Mouse (Mus musculus): ENCODE results near the gene Mmp28. TPM values are rescaled to one million over a fixed set of nuclear protein-coding genes. Genes with fewer than 3 reads are reported as not detected.

Mmp28 gene
- polyA plus RNA-seq, 1 experiment from 2014 or later = 4.5 TPM

DNA sequence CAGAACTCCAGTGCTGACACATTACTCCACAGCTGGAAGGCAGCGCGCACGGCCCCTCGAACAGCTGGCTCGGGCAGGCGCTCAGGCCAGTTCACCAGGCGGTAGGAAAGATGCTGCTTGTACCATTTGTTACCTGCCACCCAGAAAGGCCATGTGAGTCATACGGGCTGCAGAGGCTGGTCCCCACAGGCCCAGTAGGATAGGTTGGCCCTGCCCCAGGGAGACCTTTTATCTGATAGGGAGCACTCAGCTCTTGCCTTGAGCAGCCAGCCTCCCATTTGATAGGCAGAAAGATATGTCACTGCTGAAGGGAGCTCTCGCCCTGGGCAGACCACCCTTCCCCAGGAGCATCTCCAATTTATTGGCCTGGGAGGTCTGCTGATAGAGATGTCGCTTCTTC is 15.3 kb downstream of the Mmp28 start:
- Histone ChIP-seq H3K4me3 (replicated peaks) (no peak overlapping the region), H3K9me3 (no peaks in the 10 kb centered on the region), H3K36me3 (no peaks in the 10 kb centered on the region), H3K9ac (replicated peaks) (no peak overlapping the region), H3K27ac (no peak overlapping the region), H3K4me1 (replicated peaks) (peaks cover 35% of the 10 kb centered on the region), H3K4me2 (no peak overlapping the region), H3K27me3 (peaks cover 55% of the 10 kb centered on the region)
- WGBS = 56% methylated on average over 10 of the region's 10 CpGs
- no peak for ATAC-seq (ENCODE audit: insufficient number of reproducible peaks, insufficient read depth, low FRiP score, low TSS enrichment, low read depth)

DNA sequence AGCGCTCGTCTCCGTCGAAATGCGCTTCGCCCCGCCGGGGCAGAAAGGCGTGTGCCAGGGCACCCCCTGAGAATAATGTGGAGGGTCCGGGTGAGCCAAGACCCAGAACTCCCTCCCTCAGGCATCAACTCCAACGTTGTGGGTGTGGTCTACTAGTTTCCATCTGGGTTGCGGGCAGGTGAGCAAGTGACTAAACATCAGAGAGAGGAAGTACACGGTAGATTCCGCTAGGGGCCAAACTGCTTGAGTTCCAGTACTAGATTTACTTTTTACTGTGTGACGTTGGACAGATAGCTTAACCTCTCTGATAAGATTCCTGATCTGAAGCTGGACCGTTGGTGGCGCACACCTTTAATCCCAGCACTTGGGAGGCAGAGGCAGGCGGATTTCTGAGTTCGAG is 17.9 kb downstream of the Mmp28 start:
- Histone ChIP-seq H3K4me2 (peak overlapping the region; percentile 51), H3K9ac (replicated peaks) (no peak overlapping the region), H3K27me3 (peaks cover 76% of the 10 kb centered on the region), H3K9me3 (no peaks in the 10 kb centered on the region), H3K27ac (no peak overlapping the region), H3K4me3 (replicated peaks) (peak overlapping the region; percentile 26), H3K36me3 (no peaks in the 10 kb centered on the region), H3K4me1 (replicated peaks) (peaks cover 37% of the 10 kb centered on the region)
- ATAC-seq (ENCODE audit: insufficient number of reproducible peaks, insufficient read depth, low FRiP score, low TSS enrichment, low read depth) = no peak
- 26% methylated on average over 19 of the region's 19 CpGs for WGBS

- Histone ChIP-seq H3K36me3 (no peaks in the 10 kb centered on the region), H3K9ac (replicated peaks) (no peak overlapping the region), H3K4me1 (replicated peaks) (peaks cover 29% of the 10 kb centered on the region), H3K27ac (no peak overlapping the region), H3K27me3 (peaks cover 80% of the 10 kb centered on the region), H3K4me3 (replicated peaks) (no peak overlapping the region), H3K9me3 (no peaks in the 10 kb centered on the region), H3K4me2 (no peak overlapping the region)
- no peak for ATAC-seq (ENCODE audit: insufficient number of reproducible peaks, insufficient read depth, low FRiP score, low TSS enrichment, low read depth)
- WGBS = under 1% methylated on average over 7 of the region's 7 CpGs
Observed at GRCm38 (mm10) chr11:83443824-83444223, 19.0 kb downstream of the Mmp28 start.

GRCm38 (mm10) chr11:83442596-83443267 is 20.1 kb downstream of the Mmp28 start:
- Histone ChIP-seq H3K9me3 (no peaks in the 10 kb centered on the region), H3K4me3 (replicated peaks) (peak overlapping the region; percentile 19), H3K4me1 (replicated peaks) (peaks cover 20% of the 10 kb centered on the region), H3K36me3 (no peaks in the 10 kb centered on the region), H3K27me3 (peaks cover 83% of the 10 kb centered on the region), H3K4me2 (peak overlapping the region; percentile 43), H3K9ac (replicated peaks) (0 out of 2 replicates have a peak overlapping the region, but pooled peaks have one; percentile 34), H3K27ac (no peak overlapping the region)
- WGBS = 15% methylated on average over 29 of the region's 29 CpGs
- 0 out of 2 replicates have a peak, but pooled peaks have one; percentile 4 for ATAC-seq (ENCODE audit: insufficient number of reproducible peaks, insufficient read depth, low FRiP score, low TSS enrichment, low read depth)

- peaks cover 16% of the 10 kb centered on the region for H3K4me1 ChIP-seq (replicated peaks)
- H3K4me2 ChIP-seq = peak overlapping the region; percentile 88; the same call in 1 of the 2 replicates
- 50% methylated on average over 7 of the region's 7 CpGs for WGBS
- no peaks in the 10 kb centered on the region for H3K36me3 ChIP-seq
- H3K9me3 ChIP-seq = no peaks in the 10 kb centered on the region
- no peak overlapping the region for H3K9ac ChIP-seq (replicated peaks)
- H3K27me3 ChIP-seq = peaks cover 71% of the 10 kb centered on the region
- peak overlapping the region; percentile 57; the same call in 1 of the 2 replicates for H3K4me3 ChIP-seq (replicated peaks)
- ATAC-seq (ENCODE audit: insufficient number of reproducible peaks, insufficient read depth, low FRiP score, low TSS enrichment, low read depth) = no peak
- H3K27ac ChIP-seq = no peak overlapping the region
Observed at GRCm38 (mm10) chr11:83441235-83441634, 21.6 kb downstream of the Mmp28 start.

DNA sequence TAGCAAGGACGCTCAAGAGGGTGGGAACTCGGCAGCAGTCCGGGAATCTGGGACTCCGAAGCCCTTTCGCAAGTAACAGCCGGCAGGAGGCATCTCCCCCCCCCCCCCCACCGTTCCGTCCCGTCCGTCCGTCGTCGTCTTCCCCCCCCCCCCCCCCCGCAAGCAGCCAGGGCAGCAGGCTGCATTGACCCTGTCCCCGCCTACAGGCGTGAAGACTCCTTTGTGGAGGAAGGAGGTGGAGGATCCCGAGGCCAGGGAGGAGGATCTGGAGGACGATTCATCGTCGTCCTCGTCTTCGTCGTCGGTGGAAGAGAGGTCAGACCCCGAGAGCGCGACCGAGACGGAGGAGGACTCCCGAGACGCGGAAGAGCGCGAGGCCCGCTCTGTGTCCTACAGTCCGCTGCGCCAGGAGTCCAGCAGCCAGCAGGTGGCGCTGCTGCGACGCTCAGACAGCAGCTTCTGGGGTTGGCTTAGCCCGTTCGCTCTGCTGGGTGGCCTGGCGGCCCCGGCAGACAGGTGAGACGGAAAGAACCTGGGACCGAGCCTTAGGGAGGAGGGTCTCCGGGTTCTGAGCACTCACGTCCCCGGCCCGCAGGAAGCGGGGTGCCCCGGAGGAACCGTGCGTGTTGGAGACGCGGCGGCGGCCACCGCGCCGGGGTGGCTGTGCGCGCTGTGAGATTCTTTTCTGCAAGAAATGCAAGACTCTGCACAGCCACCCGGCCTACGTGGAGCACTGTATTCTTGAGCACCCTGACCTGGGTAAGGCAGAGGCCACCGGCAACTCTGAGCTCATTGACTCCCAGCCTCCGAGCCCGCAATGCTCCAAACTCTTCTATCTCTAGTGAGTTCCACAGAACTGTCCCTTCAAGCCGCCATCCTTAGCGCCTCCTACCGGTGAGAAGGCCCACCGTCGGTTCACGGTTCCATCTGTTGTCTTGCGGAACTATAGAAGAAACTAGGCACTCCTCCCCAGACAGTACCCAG is 22.5 kb downstream of the Mmp28 start:
- H3K27me3 ChIP-seq = peaks cover 68% of the 10 kb centered on the region
- H3K27ac ChIP-seq = no peak overlapping the region
- WGBS = under 1% methylated on average over 69 of the region's 75 CpGs

DNA sequence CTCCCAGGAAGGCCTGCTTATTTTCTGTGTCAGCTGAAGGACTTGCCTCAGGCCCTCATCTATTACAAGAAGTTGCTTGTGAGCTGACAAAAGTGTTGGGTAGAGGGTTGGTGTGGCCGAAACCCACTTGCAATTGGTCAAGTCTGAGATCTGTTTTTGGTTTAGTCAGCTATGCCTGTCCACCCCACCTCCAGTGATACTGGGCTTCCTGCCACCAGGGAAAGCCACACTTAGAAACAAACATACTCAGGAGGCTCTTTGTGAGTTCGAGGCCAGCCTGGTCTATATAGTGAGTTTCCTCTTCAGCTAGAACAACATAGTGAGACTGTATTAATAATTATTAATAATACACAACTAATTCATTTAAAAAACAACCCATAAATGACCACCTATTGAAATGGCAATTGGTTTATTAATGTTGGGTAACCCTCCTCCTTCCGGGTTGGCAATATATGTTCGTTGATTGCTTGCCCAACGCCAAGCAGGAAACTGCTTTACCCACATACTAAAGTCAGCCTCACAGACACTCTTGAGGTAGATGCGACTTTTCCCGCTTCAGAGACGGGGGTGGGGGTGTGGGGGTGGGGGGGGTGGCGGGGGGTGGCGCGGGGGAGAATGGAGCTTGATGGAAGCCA is 23.3 kb downstream of the Mmp28 start:
- Histone ChIP-seq H3K4me3 (replicated peaks) (peak overlapping the region; percentile 57), H3K27me3 (peaks cover 64% of the 10 kb centered on the region), H3K27ac (no peak overlapping the region), H3K9ac (replicated peaks) (peak overlapping the region; percentile 66), H3K4me2 (peak overlapping the region; percentile 88), H3K9me3 (no peaks in the 10 kb centered on the region), H3K4me1 (replicated peaks) (peaks cover 11% of the 10 kb centered on the region), H3K36me3 (no peaks in the 10 kb centered on the region)
- no peak for ATAC-seq (ENCODE audit: insufficient number of reproducible peaks, insufficient read depth, low FRiP score, low TSS enrichment, low read depth)
- 28% methylated on average over 11 of the region's 11 CpGs for WGBS

More for the DNA sequence above, 22.5 kb downstream of the Mmp28 start:
- Histone ChIP-seq H3K36me3 (no peaks in the 10 kb centered on the region), H3K4me1 (replicated peaks) (peaks cover 16% of the 10 kb centered on the region), H3K4me3 (replicated peaks) (peak overlapping the region; percentile 57), H3K9ac (replicated peaks) (peak overlapping the region; percentile 66), H3K4me2 (peak overlapping the region; percentile 88), H3K9me3 (no peaks in the 10 kb centered on the region)
- ATAC-seq (ENCODE audit: insufficient number of reproducible peaks, insufficient read depth, low FRiP score, low TSS enrichment, low read depth) = peak; percentile 85

DNA sequence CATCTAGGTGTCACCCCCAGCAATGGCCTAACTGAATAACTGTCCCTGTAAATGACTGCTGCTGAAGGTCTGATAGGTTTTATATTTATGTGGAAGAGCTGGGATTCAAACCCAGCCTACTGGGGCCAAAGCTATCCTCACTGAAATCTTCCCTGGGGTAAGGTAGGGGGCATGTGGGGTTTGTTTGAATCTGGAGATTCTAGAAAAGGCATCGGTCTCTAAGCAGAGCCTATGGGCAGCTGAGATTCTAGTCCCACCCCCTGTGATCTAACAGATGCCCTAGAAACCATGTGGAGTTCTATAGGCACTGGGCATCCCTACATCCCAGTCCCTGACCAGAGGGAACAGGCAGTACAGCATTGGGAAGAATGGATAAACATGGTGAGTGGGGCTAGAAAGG is 25.5 kb downstream of the Mmp28 start, which contains the start of gene 1700020L24Rik:
TSS of gene 1700020L24Rik (plus strand) at position 301 of the 400 bp plus-strand sequence.
- no peaks in the 10 kb centered on the region for H3K9me3 ChIP-seq
- peaks cover 43% of the 10 kb centered on the region for H3K27me3 ChIP-seq
- H3K9ac ChIP-seq (replicated peaks) = no peak within 1 kb of the TSS
- H3K4me2 ChIP-seq = no peak within 1 kb of the TSS
- H3K36me3 ChIP-seq = no peaks in the 10 kb centered on the region
- WGBS = 83% methylated on average over 1 of the region's 1 CpGs
- no peak for ATAC-seq (ENCODE audit: insufficient number of reproducible peaks, insufficient read depth, low FRiP score, low TSS enrichment, low read depth)
- H3K4me1 ChIP-seq (replicated peaks) = no peaks in the 10 kb centered on the region
- H3K4me3 ChIP-seq (replicated peaks) = no peak within 1 kb of the TSS
- no peak within 1 kb of the TSS for H3K27ac ChIP-seq

DNA sequence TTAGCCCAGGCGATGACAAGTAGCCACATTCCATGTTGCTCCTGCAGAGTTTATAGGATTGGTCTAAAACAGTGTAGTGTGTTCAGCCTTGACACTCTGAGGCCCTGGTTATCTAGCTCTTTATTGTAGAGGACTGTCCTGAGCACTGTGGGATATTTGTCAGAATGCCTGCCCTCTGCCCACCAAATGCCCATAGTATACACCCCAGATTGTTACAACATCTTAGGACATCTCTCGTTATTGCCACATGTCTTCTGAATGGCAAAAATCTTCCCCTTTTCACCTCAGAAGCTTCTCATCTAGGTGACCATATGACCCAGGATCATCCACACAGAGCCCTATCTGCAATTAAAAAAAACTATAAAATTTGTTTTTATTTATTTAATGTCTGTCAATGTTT is 30.3 kb downstream of the Mmp28 start:
- H3K9me3 ChIP-seq = no peaks in the 10 kb centered on the region
- H3K9ac ChIP-seq (replicated peaks) = no peak overlapping the region
- no peak for ATAC-seq (ENCODE audit: insufficient number of reproducible peaks, insufficient read depth, low FRiP score, low TSS enrichment, low read depth)
- peaks cover 50% of the 10 kb centered on the region for H3K27me3 ChIP-seq
- H3K36me3 ChIP-seq = no peaks in the 10 kb centered on the region
- no peak overlapping the region for H3K27ac ChIP-seq
- WGBS = 71% methylated on average over 2 of the region's 2 CpGs
- H3K4me3 ChIP-seq (replicated peaks) = no peak overlapping the region
- no peak overlapping the region for H3K4me2 ChIP-seq
- peaks cover 7% of the 10 kb centered on the region; the same call in 1 of the 2 replicates for H3K4me1 ChIP-seq (replicated peaks)

- Histone ChIP-seq H3K9ac (replicated peaks) (no peak within 1 kb of the TSS), H3K4me2 (peak within 1 kb of the TSS; percentile 30), H3K4me3 (replicated peaks) (no peak within 1 kb of the TSS), H3K4me1 (replicated peaks) (peaks cover 7% of the 10 kb centered on the region; the same call in 1 of the 2 replicates), H3K27ac (no peak within 1 kb of the TSS), H3K36me3 (no peaks in the 10 kb centered on the region), H3K9me3 (no peaks in the 10 kb centered on the region), H3K27me3 (peaks cover 62% of the 10 kb centered on the region)
- WGBS = 53% methylated on average over 5 of the region's 5 CpGs
- no peak for ATAC-seq (ENCODE audit: insufficient number of reproducible peaks, insufficient read depth, low FRiP score, low TSS enrichment, low read depth)
Observed at GRCm38 (mm10) chr11:83429355-83429754, 33.5 kb downstream of the Mmp28 start, which contains the start of gene Gas2l2. Gas2l2 (minus strand) TSS chr11:83429455.

All from limb, embryonic 12.5 days (tissue).